Mouse (Mus musculus) gastrocnemius, postnatal 10 days (tissue): ENCODE measurements around the gene Elmo1. TPM values are rescaled to one million over a fixed set of nuclear protein-coding genes. Genes with fewer than 3 reads are reported as not detected.
A peak's percentile ranks its signal among the peaks of the same experiment; 100 is the strongest.

Experiments used
- DNase-seq: peaks from one replicate; pipeline ENCODE4 v3.0.0; 2021; ENCODE audit warnings: mixed read lengths
- total RNA-seq, 2 experiments: library from RNA; stranded (reverse); gene quantifications; 2 replicates each; pipeline ENCODE4 v1.2.3; 2021

The Elmo1 gene
- total RNA-seq, 2 experiments from 2014 or later: 13.0 to 21.5 TPM

DNA sequence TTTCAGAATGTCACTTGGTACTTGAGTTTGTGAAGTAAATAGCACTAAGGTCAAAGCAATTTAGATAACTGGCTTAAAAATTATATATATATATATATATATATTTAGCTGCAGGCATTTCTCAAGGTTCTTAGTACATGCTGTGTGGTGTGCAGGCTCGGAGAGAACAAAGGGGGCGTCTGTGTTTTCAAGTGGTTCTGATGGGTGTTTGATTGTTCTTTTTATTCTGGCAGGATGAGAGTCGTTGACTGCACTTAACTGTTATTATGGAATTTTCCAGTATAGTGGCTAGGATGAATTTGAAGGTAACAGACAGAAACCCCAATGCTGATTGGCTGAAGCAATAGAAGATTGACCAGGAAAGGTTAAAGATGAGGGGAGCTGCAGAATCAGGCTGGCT lies 33.6 kb downstream of the Elmo1 start:
- DNase-seq: no peak

DNA sequence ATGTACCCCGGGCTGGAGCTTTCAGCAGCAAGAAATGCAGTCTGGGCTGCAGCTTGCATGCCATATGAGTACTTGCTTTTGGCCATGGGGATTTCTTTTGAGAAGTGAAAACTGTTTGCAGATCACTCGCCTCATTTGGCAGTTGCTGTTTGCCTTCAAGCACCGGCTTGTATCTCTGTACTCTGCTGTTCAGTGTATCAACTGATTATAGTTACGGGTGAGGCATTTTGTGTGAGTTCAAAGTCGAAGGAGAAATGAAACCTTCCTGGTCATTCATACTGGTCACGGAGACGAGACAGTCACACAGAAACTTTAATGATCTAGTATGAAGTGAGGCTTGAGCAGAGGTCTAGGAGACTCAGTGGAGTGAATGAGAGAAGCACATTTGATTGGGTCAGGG lies 34.6 kb downstream of the Elmo1 start:
- no peak for DNase-seq

DNA sequence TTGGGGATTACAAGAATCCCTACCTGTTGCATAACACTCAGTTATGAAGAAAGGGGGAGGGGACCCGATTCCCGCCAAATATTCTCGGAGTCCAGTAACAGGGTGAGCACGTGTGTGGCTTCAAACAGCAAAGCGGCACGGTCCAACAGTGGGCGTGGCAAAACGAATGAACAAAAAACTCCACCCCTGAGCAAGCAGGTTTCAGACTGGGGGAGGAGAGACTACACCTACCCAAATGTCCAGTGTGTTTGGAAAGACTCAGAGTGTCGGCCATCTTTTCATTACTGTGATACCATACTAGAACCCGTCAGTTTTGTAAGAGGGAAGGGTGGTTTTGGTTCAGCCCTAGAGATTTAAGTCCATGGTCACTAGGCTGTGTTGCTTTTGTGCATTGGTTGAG lies 35.4 kb downstream of the Elmo1 start:
- no peak for DNase-seq

DNA sequence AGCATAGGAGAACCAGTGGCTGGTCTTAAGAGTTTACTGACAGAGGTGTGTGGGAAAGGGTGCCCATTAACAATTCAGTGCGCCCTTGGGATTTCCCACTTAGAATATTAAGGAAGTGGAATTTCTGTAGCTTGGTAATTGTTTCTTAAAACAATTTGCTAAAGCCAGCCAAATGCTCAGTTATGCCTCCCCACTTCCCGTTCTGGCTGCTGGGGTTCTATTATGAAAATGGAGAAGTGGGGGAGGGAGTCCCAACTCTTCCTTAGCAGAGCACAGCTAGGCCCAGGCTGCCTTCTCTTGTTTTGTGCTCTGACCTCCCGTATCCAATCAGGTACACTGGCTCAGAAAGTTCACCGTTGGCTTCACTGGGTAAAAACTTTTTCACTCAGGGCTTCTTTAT lies 37.2 kb downstream of the Elmo1 start:
- DNase-seq: no peak

DNA sequence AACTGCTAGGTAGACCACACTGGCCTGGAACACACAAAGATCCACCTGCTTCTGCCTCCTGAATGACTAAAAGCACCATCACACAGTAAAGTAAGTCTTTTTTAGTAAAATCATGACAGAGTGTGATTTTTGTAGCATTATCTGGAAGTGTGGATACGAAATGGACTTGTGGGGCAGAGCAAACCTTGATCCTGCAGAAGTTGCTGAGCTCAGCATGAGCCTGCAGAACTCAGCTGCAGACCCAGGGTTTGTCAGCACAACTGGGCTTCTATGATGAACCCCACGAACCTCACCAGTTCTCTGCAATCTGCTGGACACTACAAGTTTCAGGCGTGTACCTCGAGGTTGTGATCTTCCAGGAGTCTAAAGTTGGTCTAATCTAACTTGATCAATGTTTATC lies 37.7 kb downstream of the Elmo1 start:
- no peak for DNase-seq

DNA sequence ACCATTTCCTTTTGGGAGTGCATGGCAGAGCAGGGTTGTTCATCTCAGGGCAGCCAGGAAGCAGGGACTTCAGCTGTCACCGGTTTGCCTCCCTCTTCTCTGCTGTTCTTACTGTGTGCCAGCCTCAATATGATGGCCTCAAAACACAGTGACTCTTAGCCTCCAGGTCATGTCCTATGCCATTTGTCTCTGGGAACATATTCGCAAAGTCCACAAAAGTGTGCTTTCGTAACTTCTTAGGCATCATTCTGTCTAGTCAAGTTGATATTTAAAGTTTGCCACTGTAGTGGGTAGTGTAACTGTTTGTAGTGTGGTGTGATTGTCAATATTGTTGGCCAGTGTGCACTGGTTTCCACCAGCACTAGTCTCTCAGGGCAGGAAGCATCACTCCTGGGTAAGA lies 40.3 kb downstream of the Elmo1 start:
- DNase-seq: no peak

DNA sequence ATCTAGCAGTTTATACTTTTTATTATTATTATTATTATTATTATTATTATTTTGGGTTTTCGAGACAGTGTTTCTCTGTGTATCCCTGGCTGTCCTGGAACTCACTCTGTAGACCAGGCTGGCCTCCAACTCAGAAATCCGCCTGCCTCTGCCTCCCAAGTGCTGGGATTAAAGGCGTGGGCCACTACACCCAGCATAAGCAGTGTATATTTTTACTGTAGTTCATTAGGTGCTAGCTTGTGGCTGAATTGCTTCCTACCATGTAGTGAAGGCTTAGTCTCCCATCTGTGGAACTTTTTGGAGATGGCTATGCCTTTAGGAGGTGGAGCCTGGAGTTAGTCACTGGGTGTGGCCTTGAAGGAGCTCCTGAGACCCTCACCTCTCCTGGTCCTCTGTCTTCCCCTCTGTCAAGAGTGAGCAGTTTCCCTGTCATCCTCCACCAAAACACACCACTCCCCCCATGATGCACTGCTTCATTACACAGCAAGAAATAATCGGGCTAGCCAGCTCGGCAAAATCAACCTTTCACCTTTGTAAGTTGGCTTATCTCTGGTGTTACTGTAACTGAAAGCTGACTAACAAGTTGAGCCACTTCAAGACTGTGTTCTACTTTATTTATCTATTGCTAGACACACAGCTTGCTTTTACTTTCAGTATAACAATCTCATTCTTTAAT lies 41.1 kb downstream of the Elmo1 start:
- no peak for DNase-seq

DNA sequence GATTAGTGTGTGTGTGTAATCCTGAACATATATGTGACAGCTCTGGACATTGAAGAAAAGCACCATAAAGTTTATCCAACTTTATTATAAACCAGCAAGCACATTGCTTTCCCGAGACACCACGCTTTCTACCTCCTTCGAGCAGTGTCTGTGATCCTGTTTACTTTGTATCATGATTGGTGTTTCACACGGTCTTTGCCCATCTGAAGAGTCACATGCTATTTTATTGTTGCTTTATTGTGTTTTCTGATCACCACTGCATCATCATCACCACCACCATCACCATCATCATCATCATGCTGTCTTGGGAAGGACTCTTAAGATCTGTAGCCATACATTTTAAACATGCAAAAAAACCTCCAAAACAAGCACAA lies 41.6 kb downstream of the Elmo1 start:
- DNase-seq: no peak

DNA sequence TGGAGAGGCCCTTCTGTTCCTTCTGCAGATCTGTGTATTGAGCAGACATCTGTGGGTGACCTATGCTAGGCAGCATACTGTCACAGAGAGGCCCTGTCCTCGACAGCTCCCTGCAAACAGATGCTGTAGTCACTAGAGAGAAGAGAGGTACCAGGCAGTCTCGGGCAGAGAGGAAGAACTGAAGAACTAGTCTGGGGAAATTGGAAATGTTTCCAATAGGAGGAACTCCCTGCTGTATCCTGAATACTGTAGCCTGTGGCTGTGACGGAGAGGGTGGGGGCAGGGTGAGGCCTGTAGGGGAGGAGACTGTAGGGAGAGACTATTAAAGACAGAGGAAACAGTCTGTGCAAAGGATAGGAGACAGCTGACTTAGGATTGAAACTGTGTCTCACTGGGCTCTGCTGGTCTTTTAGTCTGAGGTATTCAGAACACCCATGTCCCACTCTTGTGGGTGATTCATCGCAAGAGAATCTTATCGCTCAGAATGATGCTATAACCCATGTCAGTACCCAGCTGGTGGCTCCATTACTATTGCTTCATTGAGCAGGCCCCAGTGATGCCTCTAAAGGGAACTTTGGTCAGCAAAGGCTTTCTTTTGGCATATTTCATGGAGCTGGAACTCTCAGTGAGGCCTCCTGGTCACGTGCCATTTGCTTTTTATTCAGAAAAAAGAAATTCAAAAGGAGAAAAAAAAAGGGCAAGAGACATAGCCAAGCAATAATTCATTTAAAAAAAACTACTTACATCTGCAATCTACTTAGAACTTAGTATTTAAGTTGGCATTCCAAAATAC lies 43.4 kb downstream of the Elmo1 start:
- peak; percentile 39 for DNase-seq

DNA sequence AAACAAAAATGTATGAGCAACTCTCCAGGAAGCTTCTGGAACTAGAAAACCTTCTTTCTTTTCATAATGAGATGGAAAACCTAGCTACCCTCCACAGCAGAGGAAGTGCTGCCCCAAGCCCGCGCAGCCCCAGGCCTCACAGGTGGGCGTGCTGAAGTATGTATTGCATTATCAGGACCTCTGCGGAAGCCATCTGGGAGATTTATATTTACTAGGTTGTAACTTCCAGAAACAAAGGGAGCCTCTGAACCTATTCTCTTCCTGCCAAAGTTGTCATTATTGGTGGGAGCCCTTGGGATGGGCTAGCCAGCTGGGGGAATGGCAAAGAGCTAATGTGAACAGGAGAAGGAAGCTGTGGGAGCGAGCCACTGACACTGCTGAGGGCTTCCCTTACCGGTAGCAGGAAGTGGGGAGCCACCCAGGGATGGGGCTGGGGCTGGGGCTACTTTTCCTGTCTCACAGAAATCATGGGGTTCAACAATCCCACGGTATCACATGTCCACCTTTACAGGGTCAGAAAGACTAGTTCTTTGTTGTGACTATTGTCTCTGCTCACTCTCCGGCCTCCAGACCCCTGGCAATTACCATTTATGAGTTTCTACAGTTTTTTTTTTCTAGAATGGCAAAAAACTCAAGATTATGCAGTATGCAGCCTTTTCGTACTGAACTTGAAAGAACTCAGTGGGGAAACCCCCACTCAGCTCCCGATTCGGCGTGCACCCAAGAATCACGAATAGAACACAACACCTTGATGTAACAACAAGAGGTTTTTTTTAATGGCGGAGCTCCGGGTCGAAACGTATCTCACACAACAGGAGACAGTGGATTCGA lies 44.2 kb downstream of the Elmo1 start:
- DNase-seq: no peak

DNA sequence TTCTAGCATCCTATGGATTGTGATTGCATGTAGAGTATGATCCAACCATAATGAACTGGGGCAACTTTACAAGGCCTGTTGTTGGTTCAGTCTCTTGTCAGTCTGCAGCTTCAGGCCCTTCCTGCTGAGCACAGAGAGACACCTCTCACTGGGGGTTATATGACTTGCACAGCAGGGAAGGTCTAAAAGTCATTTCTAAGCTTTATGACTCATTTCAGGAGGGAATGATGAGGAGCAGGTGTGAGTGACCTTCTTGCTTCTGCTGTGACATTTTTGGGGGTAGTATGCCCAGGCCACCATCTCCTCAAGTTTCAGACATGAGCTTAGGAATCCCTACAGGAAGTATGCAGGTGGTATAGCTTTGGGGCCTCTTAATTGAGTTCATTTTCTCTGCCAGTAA lies 46.4 kb downstream of the Elmo1 start:
- DNase-seq: no peak

DNA sequence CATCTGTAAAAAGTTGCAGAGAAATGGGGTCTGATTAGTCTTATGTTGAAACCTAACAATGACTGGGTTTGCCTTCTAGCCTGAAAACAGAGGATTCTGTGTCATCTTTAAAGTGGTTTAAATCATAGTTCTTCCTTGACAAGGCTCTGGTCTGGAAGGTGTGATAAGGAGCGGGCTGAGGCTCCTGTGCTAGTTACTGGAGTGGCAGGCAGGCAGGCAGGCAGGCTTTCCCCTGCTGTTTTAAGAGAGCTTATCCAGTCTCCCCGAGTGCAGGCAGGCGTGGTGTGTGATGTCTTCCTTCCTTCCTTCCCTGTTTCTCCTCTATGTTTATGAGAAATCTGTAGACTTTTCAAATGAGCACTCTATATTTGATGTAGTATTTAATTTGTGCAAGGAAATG lies 48.1 kb downstream of the Elmo1 start:
- DNase-seq: no peak

DNA sequence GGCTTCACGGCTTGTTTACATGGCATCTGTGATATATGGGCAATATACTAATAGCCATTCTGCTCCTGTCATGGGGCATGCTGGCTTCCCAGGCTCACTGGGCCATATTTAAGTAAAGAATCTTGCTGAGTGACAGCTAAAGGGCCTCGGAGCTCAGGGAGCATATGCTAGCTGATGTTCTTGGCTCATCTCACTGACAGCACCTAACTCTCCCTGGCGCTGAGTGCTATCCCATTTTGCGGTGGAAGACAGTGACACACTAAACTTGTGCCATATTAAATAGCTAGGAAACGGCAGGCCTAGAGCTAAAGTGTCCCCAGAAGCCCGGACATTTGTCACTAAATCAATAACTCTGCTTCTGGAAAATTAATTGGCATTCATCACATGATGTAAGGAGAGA lies 48.7 kb downstream of the Elmo1 start:
- DNase-seq: no peak

DNA sequence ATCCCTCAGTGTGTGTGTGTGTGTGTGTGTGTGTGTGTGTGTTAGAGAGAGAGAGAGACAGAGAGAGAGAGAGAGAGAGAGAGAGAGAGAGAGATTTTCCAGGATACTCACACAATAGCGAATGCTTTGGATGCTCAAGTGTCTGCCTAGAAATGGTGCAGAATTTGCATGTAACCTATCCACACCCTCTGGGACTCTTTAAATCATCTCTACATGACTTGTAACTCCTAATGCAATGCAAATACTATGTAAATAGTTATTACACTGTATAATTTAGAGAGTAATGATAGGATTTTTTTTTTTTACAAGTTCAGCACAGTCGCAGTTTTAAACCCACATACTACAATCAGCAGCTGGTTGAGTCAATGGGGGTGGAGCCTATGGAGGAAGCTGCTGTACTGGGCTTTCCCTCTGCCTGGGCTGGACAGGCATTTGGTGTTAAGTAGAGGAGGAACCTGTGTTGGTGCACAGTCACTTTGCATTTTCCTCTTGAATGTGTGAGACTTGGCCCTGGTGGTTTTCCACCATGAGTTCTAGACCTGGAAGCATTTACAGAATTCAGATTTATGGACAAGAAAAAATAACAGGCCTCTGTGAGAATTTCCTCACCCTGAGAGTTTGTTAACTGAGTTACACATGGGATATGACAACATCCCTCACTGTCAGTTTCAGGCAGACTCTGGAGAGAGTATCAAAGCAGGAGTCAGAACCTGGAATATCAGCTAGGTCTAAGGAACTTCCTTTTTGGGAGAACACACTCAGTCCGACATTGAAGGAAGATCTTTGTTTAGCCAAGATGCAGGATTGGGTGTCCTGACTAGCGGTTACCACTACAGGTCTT lies 49.6 kb downstream of the Elmo1 start:
- DNase-seq: no peak

DNA sequence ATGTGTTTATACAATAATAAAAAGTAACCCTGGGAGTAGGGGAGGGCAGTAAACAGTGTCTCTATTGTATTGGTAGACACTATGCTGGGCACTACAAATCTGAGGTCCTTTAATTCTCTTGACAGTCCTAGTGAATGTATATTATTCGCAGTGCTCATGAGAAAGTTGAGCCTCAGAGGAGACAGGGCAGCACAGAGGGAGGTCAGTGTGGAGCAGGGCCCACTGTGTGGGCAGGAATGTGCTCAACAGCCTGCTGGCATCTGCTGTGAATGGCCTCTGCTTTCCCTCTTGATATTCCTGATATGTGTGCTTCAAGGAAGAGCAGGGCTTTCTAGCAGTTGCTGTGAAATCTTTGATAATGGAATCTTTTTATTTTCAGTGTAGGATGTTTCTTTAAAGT lies 52.2 kb downstream of the Elmo1 start:
- DNase-seq: no peak

DNA sequence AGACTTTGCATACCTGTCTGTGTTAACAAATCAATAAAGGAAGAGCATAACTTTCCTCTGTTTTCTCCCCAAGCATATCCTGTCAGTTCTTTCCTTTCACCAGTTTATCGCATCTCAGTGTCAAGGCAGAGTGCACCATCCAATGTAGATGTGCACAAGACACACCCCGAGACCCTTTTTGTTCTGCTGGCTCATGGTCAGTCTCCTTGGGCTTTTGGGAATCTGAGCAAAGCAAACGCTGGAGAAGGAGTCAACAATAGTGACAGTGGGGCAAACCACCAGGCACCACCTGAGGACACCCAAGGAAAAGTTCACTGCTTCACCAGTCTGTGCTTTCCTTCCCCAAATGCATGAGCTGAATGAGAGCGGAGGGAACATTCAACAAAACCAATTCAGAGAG lies 56.5 kb downstream of the Elmo1 start:
- DNase-seq: no peak

DNA sequence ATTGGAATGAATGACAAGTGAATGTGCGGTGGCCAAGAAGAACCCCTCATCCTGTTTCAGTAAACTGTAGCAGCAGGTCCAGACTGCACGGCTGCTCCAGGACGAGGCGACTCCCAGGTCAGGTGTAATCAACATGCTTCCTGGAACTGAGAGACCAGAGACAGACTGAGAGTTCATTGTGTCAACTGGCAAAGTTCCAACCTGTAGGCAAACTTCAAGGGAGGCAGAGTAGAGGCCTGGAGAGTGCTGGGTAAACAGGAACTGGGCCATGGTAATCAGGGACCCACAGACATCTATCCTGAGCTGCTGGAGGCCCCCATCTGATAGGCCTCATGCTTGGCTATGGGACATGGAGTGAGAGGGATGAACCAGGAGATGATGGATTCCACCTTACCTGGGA lies 57.3 kb downstream of the Elmo1 start:
- no peak for DNase-seq

DNA sequence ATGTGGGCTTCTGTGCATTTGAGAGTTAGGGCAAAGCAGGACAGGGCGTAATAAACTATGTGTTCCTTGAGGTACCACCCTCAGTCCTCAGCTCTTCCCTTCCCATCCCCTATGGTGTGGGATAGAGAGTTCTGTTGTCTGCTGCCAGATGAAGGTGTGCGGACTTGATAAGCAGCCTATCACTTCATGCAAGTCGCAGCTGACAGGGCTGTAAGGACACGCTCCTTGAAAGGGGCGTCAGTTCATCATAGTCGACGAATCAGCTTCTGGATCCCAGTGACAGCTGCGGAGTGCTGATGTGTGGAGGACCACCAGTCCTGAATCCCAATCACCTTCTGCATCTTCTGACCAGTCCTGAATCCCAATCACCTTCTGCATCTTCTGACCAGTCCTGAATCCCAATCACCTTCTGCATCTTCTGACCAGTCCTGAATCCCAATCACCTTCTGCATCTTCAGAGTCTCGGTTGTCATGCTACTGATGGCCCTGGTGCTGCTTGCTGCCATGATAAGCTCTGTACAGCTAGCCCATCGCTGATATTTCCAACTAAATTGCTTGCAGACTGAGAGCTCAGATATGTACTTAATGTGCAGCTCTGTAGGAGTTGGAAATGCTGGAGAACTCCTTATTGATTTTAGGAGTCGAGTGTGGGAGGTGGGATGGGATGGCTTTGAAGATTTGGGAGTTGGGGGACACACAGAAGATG lies 59.9 kb downstream of the Elmo1 start:
- no peak for DNase-seq

DNA sequence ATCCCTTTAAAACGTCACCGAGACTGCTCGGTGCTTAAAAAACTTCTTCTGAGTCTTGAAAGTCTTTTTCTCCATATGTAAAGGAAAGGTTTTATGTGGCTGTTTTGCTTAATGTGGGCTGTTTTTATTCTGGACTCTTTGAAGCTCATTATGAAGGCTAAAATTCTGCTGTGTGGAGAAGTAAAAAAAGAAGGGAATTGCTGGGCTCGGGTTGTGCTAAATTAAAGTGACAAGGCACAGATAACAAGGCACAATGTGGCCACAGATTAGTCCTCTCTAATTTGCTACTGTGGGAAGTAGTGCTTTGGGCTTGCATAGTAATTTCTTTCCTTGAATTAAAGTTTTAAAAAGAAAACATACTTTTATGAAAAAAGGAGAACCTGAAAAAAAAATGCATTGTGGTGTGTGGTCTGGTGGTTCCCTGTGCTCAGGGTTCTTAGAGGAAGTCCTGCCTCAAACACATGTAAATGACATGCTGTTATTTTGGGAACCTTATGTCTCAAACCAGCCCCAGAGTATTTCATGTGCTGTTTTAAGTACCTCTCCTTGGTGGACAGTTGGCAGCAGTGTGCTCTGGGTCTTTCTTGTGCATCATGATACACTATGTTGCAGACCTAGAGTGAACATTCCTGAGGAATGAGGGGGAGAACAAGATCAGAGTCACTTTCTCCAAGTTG lies 61.0 kb downstream of the Elmo1 start:
- no peak for DNase-seq

DNA sequence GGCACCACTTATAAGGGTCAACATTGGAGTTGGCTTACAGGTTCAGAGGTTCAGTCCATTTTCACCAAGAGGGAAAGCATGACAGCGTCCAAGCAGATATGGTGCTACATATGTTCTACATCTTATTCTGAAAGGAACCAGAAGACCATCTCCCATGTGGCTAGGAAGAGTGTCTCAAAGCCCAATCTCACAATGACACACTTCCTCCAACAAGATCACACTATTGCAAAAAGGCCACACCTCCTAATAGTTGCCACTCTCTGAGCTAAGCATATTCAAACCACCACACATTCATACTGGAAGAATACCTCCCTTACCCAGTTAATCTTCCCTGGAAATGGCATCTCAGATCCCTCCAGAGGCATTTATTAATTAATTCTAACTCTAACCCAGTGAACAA lies 66.7 kb downstream of the Elmo1 start:
- DNase-seq: no peak

DNA sequence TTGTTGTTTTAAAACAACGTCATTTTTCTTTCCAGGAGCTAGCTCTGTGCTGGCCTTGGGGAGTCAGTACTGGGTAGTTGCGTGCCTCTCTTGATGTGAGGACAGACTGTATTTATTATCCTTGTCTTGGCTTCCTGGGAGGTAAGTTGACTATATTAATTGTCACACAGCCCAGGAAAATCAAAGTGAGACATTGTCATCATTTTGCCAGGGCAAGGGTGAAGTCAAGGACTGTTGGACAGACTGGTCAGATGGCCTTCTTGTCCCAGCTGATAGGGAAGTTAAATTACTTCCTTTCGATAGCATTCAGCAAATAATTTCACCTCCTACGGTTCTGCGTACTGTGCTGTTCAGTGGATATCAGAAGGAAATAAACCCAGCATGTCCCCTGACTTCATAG lies 67.1 kb downstream of the Elmo1 start:
- no peak for DNase-seq
